Mouse (Mus musculus) cerebellum, postnatal 36 days (tissue): ENCODE data around the gene Ankrd40.

Experiments used
- DNase-seq, 2 experiments: peaks; one replicate each; pipeline ENCODE4 v3.0.0; 2021 to 2022; ENCODE audit warnings: mixed read lengths in 2 of 2

Gene Ankrd40

GRCm38 (mm10) chr11:94355521-94356217 lies 27.9 kb downstream of the Ankrd40 start:
- DNase-seq = no peak

DNA sequence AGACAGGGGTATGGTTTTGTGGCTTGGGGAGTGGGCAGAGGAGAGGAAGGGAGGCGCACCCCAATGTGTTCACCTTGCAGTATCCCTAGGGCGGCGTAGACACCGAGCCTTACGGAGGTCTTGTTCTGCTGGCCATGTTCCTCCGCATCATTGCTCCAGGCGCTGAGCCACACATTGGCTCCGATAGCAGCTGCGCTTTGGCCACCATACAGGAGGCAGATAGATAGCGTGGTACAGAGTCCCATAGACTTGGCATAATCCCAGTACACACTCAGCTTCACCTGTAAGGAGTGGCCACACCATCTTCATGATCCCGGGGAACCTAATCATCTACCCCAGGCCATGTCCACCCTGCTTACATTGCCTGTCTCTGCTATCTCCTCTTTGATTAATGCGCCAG lies 31.4 kb downstream of the Ankrd40 start:
- no peak for DNase-seq

GRCm38 (mm10) chr11:94361166-94361870 lies 33.5 kb downstream of the Ankrd40 start:
- peak; percentile 74 for DNase-seq

GRCm38 (mm10) chr11:94362101-94362500 lies 34.3 kb downstream of the Ankrd40 start:
- DNase-seq = no peak

DNA sequence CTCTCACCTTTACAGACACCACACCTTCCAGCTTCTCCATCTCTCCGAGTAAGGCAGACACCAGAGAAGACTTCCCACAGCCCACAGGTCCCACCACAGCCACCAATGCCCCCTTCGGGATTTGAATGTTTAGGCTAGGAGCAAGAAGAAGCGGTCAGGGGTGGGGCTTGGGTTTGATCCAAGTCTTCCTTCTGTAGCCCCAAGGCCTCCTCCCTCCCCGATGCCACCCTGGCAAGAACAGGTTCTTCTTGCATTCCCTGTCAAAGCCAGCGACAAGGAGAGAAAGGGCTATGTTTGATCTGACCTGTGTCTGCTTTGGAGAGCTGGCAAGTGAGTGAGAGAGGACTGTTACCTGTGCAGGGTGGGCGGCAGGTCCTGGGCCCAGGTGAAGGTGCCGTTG lies 35.9 kb downstream of the Ankrd40 start:
- peak in 1 of 2 experiments; percentile 29 for DNase-seq

- no peak for DNase-seq
Measured at GRCm38 (mm10) chr11:94365340-94365739, 37.5 kb downstream of the Ankrd40 start.

DNA sequence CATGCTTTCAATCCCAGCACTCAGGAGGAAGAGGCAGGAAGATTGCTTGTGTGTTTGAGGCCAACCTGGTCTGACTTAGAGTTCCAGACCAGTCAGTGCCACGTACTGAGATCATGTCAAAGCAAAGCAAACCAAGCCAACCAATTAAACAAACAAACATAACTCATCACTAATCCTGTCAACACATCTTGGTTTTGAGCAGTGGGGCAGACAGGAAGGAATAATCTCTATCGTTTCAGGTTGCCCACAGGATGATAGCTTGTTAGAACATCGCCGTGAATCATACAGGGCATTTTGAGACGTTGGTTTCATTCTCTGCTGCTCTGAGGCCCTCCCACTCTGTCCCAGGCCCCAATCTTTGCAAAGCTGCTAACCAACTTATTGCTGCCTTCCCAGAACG lies 42.2 kb downstream of the Ankrd40 start:
- no peak for DNase-seq

DNA sequence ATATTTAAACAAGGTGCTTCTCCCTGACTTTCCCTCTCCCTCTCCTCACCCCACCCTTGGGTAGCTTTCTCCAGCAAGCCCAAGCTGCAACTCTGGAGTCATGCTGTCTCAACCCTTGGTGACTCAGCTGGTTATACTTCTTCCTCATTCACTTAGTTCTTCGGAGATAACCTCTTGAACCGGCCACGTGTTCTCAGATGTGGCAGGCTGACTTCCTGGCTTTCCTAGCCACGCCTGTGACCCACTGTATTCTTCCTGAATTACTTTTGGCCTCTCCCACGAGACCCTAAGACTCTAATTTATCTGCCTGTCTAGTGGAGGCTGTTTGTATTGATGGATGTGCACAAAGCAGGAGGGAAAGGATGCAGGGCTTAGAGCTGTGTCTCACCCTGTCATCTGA lies 43.0 kb downstream of the Ankrd40 start:
- no peak for DNase-seq

DNA sequence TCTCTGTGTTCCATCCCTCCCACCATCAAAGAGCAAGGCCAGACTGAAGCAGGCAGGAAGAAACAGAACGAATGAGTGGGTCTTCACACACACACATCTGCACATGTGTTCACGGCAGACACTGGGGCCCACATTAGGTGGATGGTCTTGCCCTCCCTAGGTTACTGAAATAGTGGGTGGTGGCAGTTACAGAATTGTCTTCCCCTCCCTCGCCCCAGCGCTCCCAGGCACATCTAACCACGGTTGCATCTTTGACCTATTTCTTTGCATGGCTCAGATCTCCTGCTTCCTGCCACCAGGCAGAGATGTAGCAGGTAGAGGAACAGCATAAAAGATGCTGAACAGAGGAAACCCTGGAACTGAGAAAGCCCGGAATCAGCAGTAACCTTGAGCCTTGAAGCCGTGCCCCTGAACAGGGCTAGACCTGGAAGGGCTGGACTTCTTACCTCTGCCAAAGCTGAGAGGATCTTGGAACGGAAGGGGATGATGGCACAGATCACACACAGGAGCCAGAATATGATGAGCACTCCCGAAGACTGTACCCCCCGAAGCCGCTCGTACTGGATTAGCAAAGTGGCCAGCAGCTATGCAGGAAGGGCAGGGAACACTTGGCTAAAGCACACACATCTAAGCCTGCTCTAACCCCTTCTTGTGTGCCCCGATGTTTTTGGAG lies 46.6 kb downstream of the Ankrd40 start:
- DNase-seq = peak; percentile 20 to 21

DNA sequence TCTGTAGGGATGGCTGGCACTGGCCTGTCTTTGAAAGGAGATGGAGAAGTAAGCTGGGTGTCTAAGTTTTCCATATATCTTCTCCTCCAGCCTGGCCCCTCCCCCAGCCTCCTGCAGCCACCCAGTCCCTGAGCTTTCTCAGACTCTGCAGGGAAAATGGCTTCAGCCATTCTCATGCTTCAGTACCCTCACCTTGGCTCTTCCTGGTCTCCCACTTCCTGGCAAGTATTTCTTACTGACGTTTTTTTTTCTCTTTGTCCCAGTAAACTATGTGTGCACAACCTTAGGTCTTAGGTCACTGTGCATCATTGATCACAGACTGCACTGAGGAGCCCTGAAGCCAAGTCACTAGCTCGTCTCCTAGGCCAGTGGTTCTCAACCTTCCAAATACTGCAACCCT lies 51.3 kb downstream of the Ankrd40 start:
- DNase-seq = no peak

- no peak for DNase-seq
Measured at GRCm38 (mm10) chr11:94379736-94380135, 51.9 kb downstream of the Ankrd40 start.

GRCm38 (mm10) chr11:94385977-94386771 lies 58.4 kb downstream of the Ankrd40 start:
- DNase-seq = no peak

- no peak for DNase-seq
Measured at GRCm38 (mm10) chr11:94387756-94388155, 60.0 kb downstream of the Ankrd40 start.

DNA sequence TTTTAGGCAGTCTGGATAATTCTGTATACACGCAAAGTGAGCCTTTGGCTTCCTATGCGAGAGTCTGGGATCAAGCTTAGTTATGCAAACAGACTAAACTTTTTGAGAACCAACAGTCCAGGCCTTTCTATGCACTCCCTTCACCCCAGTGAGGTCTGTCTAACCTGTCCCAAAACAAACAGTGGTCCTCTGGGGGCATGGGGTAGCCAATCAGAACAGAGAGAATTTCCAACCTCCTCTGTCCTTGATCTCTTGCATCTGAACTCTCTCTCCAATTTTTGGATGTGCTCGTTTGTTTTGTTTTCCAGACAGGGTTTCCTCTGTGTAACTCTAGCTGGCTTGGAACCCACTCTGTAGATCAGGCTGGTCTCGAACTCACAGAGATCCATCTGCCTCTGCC lies 61.2 kb downstream of the Ankrd40 start:
- no peak for DNase-seq

- peak; percentile 70 for DNase-seq
Measured at GRCm38 (mm10) chr11:94389724-94390396, 62.1 kb downstream of the Ankrd40 start.

GRCm38 (mm10) chr11:94390825-94391224 lies 63.0 kb downstream of the Ankrd40 start:
- DNase-seq = no peak
